Mouse (Mus musculus) embryonic facial prominence, embryonic 14.5 days (tissue): ENCODE measurements around the gene Ndufb10. TPM values are rescaled to one million over a fixed set of nuclear protein-coding genes. Genes with fewer than 3 reads are reported as not detected.

ENCODE experiments used
- ATAC-seq: fragments of 200-750 bp; cut with Nextera tagmentation; 2 replicates; pipeline ENCODE4 v1.8.0; 2017; ENCODE audit warnings: low read depth, moderate number of reproducible peaks, moderate TSS enrichment
- DNase-seq: peaks from one replicate; pipeline ENCODE4 v3.0.0-alpha.2; 2015; ENCODE audit warnings: low spot score
- H3K27ac ChIP-seq: fragments of 300-500 bp; sonication (generic); replicated peaks from 2 replicates; pipeline ENCODE4 v1.5.1; 2014; ENCODE audit warnings: low read depth, mild to moderate bottlenecking, low read length, moderate library complexity
- H3K27me3 ChIP-seq: fragments of 300-500 bp; sonication (generic); replicated peaks from 2 replicates; pipeline ENCODE4 v1.6.1; 2014; ENCODE audit warnings: low read length; ENCODE audit not compliant: control insufficient read depth, insufficient read depth
- H3K36me3 ChIP-seq: fragments of 300-500 bp; sonication (generic); 2 replicates; pipeline ENCODE4 v1.6.1; 2014; ENCODE audit warnings: low read length, mixed read lengths; ENCODE audit not compliant: control insufficient read depth, insufficient read depth
- H3K4me1 ChIP-seq: fragments of 300-500 bp; sonication (generic); 2 replicates; pipeline ENCODE4 v1.6.1; 2014; ENCODE audit warnings: antibody characterized with exemption, low read length; ENCODE audit not compliant: control insufficient read depth, insufficient read depth
- H3K4me2 ChIP-seq: fragments of 300-500 bp; sonication (generic); 2 replicates; pipeline ENCODE4 v1.6.1; 2014; ENCODE audit warnings: low read depth, mild to moderate bottlenecking, low read length, moderate library complexity, mixed read lengths
- H3K4me3 ChIP-seq: fragments of 300-500 bp; sonication (generic); 2 replicates; pipeline ENCODE4 v1.5.1; 2014; ENCODE audit warnings: low read depth, mild to moderate bottlenecking, low read length
- H3K9ac ChIP-seq: fragments of 300-500 bp; sonication (generic); 2 replicates; pipeline ENCODE4 v1.6.1; 2014; ENCODE audit warnings: low read depth, mild to moderate bottlenecking, low read length, moderate library complexity, mixed read lengths
- H3K9me3 ChIP-seq: fragments of 300-500 bp; sonication (generic); 2 replicates; pipeline ENCODE4 v1.6.1; 2016; ENCODE audit warnings: low read length; ENCODE audit not compliant: control insufficient read depth
- WGBS: fragments of 180-500 bp; shearing (Covaris S2); extraction: QIAGEN DNeasy Blood & Tissue Kit; methylation state at CpG from one replicate; pipeline ENCODE4 v1.1.7; 2014; 5-methylcytosine and 5-hydroxymethylcytosine counted together
- polyA plus RNA-seq: library from polyadenylated mRNA; unstranded; fragments of >200 nt; fragmentation: Nextera tagmentation; extraction: Ambion mirVana; gene quantifications from 2 replicates; pipeline ENCODE4 v1.2.1, GENCODE M21; 2014

The Ndufb10 gene
- polyA plus RNA-seq, result 233 and 267 TPM in 2 replicates

DNA sequence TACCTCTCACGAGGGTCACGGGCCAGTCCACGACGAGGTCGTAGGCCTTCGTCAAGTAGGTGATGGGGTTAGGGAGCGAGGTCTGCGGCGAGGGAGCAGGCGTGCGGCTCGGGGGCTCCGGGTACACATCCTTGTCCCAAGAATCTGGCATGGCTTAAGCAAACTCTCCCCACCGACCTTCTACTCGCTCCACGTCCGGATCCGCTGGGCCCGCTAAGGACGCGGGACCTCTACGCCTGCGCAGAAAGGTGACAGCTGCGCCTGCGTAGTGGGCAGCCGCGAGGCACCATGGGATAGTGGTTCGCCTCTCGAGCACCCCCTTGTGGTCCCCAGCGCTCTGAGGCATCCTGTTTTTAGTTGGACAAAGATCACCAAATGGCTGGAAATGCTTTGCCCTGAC is at the start of gene Ndufb10:
TSS of gene Ndufb10 (minus strand) at position 295 of the 400 bp plus-strand sequence.
- peak; percentile 76 for ATAC-seq

GRCm38 (mm10) chr17:24773241-24773640 is 49.0 kb upstream of the Ndufb10 start:
- Histone ChIP-seq H3K4me2 (no peak overlapping the region), H3K9me3 (no peaks in the 10 kb centered on the region), H3K36me3 (no peaks in the 10 kb centered on the region), H3K4me3 (no peak overlapping the region), H3K27ac (no peak overlapping the region), H3K27me3 (no peaks in the 10 kb centered on the region), H3K4me1 (no peaks in the 10 kb centered on the region), H3K9ac (no peak overlapping the region)
- DNase-seq (no peak), ATAC-seq (no peak)
- 84% methylated on average over 5 of the region's 5 CpGs for WGBS

More for the DNA sequence above, at the start of gene Ndufb10:
- WGBS, result 0% methylated on average over 23 of the region's 30 CpGs
- Histone ChIP-seq H3K27me3 (no peaks in the 10 kb centered on the region), H3K9me3 (no peaks in the 10 kb centered on the region), H3K27ac (peak within 1 kb of the TSS; percentile 74), H3K9ac (peak within 1 kb of the TSS; percentile 89), H3K4me2 (peak within 1 kb of the TSS; percentile 75), H3K4me3 (peak within 1 kb of the TSS; percentile 70), H3K4me1 (peaks cover 15% of the 10 kb centered on the region), H3K36me3 (peaks cover 20% of the 10 kb centered on the region)
- DNase-seq, result peak; percentile 96

- 25% methylated on average over 3 of the region's 3 CpGs for WGBS
- H3K4me1 ChIP-seq, result peaks cover 25% of the 10 kb centered on the region
- H3K27ac ChIP-seq, result no peak overlapping the region
- no peaks in the 10 kb centered on the region for H3K27me3 ChIP-seq
- DNase-seq (peak; percentile 83), ATAC-seq (peak; percentile 56; the same call in 1 of the 2 replicates)
- no peaks in the 10 kb centered on the region for H3K9me3 ChIP-seq
- no peaks in the 10 kb centered on the region for H3K36me3 ChIP-seq
- no peak overlapping the region for H3K4me3 ChIP-seq
- H3K4me2 ChIP-seq, result no peak overlapping the region
- H3K9ac ChIP-seq, result no peak overlapping the region
These were observed 44.9 kb upstream of the Ndufb10 start for GRCm38 (mm10) chr17:24769146-24769545.

DNA sequence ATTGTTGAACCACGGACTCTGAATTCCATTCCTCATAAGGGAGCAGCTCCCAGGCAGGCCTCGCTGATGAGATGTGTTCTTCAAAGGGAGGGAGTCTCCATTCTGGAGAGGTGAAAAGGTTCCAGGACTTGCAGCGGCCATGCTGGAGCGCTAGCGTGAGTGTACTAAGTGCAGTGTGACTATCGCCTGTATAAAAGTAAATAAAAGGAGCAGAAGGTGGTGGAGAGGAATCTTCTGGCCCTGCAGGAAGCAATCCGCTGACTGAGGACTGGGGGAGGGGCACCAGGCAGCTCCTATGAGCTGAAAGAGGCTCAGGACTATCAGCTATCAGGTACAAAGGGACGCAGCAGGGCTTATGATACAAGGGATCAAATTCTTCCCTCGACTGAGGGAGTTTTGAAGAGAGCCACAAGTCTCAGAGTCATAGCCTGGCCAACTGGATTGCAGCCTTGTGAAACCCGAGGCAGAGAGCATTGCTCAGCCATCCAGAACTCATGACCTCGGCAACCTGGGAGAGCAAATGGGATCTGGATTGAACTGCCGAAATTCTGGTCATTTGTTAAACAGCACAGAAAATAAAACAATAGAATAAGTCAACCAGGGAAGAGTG is 42.1 kb upstream of the Ndufb10 start:
- no peak overlapping the region for H3K4me3 ChIP-seq
- H3K9ac ChIP-seq, result no peak overlapping the region
- H3K9me3 ChIP-seq, result no peaks in the 10 kb centered on the region
- no peak overlapping the region; the same call in 1 of the 2 replicates for H3K27ac ChIP-seq
- peak; percentile 32 for DNase-seq
- 21% methylated on average over 12 of the region's 12 CpGs for WGBS
- no peak; the same call in 1 of the 2 replicates for ATAC-seq
- no peaks in the 10 kb centered on the region for H3K27me3 ChIP-seq
- peaks cover 26% of the 10 kb centered on the region for H3K4me1 ChIP-seq
- no peaks in the 10 kb centered on the region for H3K36me3 ChIP-seq
- no peak overlapping the region for H3K4me2 ChIP-seq

GRCm38 (mm10) chr17:24765016-24765905 is 41.0 kb upstream of the Ndufb10 start:
- Histone ChIP-seq H3K9ac (peak overlapping the region; percentile 51), H3K4me3 (no peak overlapping the region), H3K36me3 (no peaks in the 10 kb centered on the region), H3K9me3 (no peaks in the 10 kb centered on the region), H3K4me1 (peaks cover 28% of the 10 kb centered on the region), H3K4me2 (peak overlapping the region; percentile 30), H3K27me3 (no peaks in the 10 kb centered on the region), H3K27ac (peak overlapping the region; percentile 80)
- ATAC-seq (peak; percentile 75), DNase-seq (peak; percentile 87)
- 33% methylated on average over 20 of the region's 22 CpGs for WGBS

- peak; percentile 53; the same call in 1 of the 2 replicates for ATAC-seq
These were observed 36.8 kb upstream of the Ndufb10 start for GRCm38 (mm10) chr17:24761121-24761520.

DNA sequence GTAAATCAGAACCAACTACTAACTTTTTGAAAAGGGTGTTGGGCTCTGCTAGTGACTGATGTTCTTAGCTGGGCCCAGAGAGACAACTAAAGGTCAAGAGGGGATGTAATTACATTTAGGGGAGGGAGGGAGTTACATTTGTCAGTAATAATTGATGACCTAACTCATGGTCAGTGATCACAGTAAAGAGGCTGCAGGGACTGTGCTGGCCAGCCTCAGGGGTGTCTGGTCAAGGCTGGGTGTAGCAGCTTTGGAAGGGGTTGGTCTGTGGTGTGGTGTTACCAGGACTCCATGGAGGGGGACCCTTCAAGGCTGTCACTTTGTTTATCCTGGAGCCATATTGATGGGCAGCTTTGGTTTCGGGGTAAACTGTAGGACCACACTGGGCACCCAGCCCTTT is 33.1 kb upstream of the Ndufb10 start:
- Histone ChIP-seq H3K27ac (no peak overlapping the region), H3K27me3 (peaks cover 26% of the 10 kb centered on the region), H3K4me2 (no peak overlapping the region), H3K9ac (no peak overlapping the region), H3K4me3 (no peak overlapping the region), H3K4me1 (peaks cover 20% of the 10 kb centered on the region; the same call in 1 of the 2 replicates), H3K9me3 (no peaks in the 10 kb centered on the region), H3K36me3 (no peaks in the 10 kb centered on the region)
- WGBS, result 85% methylated on average over 1 of the region's 1 CpGs
- ATAC-seq, result no peak
- DNase-seq, result no peak

More at GRCm38 (mm10) chr17:24761121-24761520, 36.8 kb upstream of the Ndufb10 start:
- Histone ChIP-seq H3K4me1 (peaks cover 26% of the 10 kb centered on the region), H3K9me3 (no peaks in the 10 kb centered on the region), H3K27me3 (no peaks in the 10 kb centered on the region), H3K4me3 (no peak overlapping the region), H3K9ac (no peak overlapping the region), H3K36me3 (no peaks in the 10 kb centered on the region), H3K27ac (peak overlapping the region; percentile 39; the same call in 1 of the 2 replicates), H3K4me2 (no peak overlapping the region)
- peak; percentile 67 for DNase-seq
- 21% methylated on average over 5 of the region's 5 CpGs for WGBS

DNA sequence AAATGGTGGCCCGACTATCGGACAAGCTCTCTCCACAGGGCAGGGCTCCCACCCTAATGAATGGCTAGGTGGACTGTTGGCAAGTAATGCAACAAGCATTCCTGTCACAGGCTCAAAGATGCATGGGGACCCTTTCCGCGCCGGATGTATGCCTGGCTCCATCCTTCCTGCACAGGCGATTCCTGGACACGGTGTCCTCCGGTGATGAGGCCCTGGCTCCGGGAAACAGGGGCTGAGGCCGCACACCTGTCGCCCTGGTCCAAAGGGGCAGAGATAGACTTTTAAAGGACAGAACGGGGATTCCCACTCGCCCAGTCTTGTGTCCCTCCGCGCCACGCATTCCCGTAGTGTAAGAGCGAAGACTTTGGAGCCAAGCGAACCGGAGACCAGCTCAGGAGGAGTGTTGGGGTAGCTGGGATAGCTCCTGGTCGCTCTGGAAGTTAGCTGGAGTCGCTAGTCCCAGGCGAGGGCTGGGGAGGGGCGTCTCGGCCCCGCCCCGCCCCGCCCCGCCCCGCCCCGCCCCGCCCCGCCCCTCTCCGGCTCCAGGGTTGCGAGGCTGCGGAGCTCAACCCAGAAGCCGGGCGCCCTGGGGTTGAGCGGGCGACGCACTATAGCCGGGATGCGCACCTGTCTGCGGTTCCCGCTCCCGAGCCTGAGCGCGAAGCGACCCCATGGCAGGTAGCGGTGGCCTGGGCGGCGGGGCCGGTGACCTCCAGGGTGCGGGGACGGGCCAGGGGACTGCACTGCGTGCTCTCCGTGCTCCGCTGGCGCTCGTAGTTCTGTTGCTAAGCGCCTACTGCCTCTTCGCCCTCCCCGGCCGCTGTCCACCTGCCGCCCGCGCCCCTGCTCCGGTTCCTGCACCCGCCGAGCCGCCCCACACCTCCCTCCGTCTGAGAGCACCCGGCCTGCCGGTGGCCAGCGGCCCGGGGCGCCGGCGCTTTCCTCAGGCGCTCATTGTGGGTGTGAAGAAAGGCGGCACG is 28.4 kb upstream of the Ndufb10 start, which contains the start of gene Hs3st6:
TSS of gene Hs3st6 (plus strand) at position 574 of the 980 bp plus-strand sequence.
- H3K4me1 ChIP-seq, result peaks cover 21% of the 10 kb centered on the region; the same call in 1 of the 2 replicates
- WGBS, result under 1% methylated on average over 26 of the region's 82 CpGs

More for the DNA sequence above, 28.4 kb upstream of the Ndufb10 start, which contains the start of gene Hs3st6:
- Histone ChIP-seq H3K9me3 (no peaks in the 10 kb centered on the region), H3K27me3 (peaks cover 47% of the 10 kb centered on the region), H3K27ac (no peak within 1 kb of the TSS), H3K4me2 (peak within 1 kb of the TSS; percentile 94), H3K4me3 (peak within 1 kb of the TSS; percentile 56), H3K36me3 (no peaks in the 10 kb centered on the region), H3K9ac (peak within 1 kb of the TSS; percentile 61)
- DNase-seq (peak; percentile 29), ATAC-seq (peak; percentile 92)
